Mouse (Mus musculus) spleen, adult 2 months (tissue): ENCODE data around the gene Mctp1.

Experiments used
- CTCF ChIP-seq: fragments of 200-500 bp; IDR thresholded peaks from 2 replicates; pipeline ENCODE4 v1.5.1; 2011; ENCODE audit warnings: mild to moderate bottlenecking, inconsistent platforms; ENCODE audit not compliant: insufficient read depth, insufficient read length, insufficient replicate concordance; ENCODE audit errors: extremely low read depth
- POLR2A ChIP-seq: fragments of 200-500 bp; IDR thresholded peaks from 2 replicates; pipeline ENCODE4 v1.6.1; 2011; ENCODE audit warnings: low read depth, low read length, inconsistent platforms

GRCm38 (mm10) chr13:76547854-76548253, 163.5 kb downstream of the Mctp1 start:
- no peak for TF ChIP-seq POLR2A
- TF ChIP-seq CTCF = no peak
